Mouse (Mus musculus): ENCODE measurements around the gene Patj.
A peak's percentile ranks its signal among the peaks of the same experiment; 100 is the strongest.
"Not testable (repeated sequence)": the region's sequence is repeated elsewhere in the genome, so short reads cannot be mapped to it uniquely, and the experiment has no call there.

The Patj gene

DNA sequence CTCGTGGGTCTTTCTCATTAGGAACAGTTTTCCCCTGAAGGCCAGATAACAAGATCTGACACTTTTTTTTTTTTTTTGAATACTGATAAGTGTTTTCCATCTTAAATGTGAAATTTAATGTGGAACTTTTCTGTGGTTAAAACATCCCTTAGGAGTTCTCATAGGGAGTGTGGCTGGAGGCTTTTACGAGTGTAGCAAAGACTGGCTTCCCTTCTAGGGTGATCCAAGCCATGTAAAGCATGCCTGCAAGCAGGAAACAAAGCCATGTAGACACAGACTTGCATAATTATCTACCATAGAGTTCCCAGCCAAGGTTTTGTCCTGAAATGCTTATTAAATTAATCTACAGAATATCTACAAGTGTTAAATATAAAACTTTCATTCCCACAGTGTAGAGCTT lies 263.4 kb downstream of the Patj start:
- DNase-seq (ENCODE audit: low spot score): no peak

DNA sequence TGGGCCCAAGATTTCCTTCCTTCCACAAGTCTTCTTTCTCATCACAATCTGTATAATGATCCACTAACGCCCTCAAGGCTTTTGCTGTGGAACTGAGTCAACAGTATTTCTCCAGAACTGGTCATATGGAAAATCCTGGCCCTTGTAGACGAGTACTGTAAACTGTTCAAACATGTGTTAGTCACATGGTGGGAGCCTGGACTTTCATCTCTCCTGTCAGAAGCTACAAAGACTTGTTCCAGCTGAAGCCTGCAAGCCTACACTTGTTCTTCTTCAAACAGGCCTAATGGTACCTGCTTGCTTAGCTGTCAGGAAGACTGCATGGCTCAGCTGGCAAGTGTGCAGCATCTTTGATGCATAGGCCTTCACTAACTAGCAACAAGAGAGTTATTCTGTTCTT lies 264.9 kb downstream of the Patj start:
- DNase-seq (ENCODE audit: low spot score): no peak

DNA sequence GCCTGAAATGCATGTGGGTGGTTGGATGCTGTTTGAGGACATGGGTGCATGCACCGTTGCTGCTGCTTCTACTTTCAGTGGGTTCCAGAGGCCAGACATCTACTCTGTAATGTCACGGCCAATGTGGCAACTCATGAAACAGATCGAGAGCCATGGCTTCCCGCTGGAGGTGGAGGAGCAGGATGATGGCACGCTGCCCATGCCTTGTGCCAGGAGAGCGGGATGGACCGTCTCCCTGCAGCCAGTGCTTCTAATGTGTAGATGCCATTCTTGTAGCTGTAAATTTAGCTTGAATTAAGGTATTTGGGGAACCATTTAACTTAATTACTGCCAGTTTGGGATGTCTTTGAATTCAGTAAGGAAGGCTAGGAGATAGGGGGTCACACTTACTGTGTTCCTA lies 270.3 kb downstream of the Patj start:
- DNase-seq (ENCODE audit: low spot score): no peak

DNA sequence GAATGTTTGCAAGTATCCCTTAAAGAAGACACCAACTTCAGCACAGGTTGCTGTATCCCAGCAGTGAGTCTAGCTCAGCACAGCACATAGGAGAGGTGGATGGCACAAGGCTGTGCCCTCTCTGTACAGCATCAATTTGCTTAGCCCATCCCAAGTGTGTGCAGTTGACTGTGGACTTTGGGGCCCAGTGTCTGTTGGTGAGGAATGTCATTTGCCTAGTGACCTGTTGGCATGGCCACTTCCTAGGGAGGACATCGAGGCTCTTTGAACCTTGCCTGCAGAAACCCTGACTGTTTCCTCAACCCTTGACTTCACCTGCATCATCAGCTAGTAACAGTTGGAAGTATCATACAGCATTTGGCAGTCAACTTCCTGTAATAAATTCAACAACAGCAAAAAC lies 270.9 kb downstream of the Patj start:
- no peak for DNase-seq (ENCODE audit: low spot score)

DNA sequence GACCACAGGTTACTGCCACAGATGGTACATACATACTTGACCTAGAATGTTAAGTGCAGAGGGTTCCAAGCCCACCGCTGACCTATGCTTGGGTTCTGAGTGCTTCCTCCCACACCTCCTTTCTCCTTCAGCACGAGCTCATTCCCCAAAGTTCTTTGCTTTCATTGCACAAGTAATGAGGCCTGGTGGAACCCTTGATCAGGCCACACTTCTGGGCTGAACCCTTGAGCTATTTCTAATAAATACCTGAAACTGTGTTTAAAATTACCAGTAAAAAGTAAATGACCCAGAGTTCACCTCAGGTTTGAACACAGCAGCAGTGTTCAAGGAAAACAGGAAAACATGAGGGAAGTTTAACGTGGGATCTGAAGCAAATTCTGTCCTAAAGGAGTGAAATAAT lies 271.4 kb downstream of the Patj start:
- DNase-seq (ENCODE audit: low spot score): no peak

DNA sequence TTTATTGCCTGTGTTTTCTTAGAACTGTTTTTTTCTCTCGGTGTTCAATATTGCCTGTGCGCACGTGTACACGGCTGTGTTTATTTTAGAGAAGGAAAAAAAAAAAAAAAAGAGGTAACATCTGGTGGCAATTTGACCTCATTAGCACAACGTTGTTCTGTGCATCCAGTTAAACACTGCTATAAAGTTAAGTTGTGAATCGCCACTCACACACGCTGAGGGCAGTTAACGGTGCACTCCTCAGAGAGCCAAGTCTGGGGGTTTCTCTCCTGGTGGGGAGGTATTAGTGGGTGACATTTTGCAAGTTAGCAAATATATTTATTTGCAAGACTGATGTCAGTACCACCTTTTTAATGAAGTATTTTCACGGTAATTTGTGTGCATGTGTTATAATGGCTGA lies 281.9 kb downstream of the Patj start:
- DNase-seq (ENCODE audit: low spot score): no peak

DNA sequence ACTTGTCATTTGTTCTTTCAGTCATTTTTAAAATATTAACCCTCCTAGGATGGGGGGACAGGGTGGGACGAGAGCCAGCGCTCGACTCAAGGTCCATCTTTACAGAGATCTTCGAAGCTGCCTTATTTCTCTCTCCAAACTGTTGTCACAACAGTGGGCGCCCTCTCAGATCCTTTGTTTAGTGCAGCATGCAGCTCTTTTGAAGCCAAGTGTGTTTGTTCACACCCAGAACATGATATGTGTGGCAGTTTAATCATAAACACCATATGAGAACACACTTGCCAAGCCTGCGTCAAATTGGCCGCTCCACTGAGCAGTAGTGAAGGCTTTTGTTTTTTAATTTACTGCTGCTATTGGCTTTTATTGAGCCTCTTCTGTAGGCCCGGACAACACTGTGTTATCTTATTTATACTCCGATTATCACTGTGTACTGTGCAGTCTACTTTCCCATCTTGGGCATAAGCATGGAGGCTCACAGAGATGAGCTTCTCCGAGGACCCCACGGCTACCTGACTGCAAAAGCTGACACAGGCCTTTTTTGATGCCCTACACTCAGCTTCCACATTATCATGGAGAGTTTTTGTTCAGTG lies 291.2 kb downstream of the Patj start:
- DNase-seq (ENCODE audit: low spot score): no peak

DNA sequence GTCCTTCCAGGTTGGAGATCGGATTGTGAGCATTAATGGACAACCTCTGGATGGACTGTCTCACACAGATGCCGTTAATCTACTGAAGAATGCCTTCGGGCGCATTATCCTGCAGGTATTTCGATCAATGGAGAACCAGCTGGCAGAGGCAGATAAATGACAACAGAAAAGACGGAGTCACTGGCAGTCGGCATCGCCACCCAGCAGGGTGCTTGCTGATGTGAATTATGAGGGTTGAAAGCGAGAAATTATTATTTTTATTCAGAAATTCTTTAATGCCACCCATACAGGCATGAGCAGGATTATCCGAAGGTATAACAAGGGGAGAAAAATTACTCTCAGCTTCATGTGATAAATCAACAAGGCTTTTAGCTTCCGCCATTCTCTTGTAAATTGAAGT lies 292.5 kb downstream of the Patj start:
- DNase-seq (ENCODE audit: low spot score): no peak

DNA sequence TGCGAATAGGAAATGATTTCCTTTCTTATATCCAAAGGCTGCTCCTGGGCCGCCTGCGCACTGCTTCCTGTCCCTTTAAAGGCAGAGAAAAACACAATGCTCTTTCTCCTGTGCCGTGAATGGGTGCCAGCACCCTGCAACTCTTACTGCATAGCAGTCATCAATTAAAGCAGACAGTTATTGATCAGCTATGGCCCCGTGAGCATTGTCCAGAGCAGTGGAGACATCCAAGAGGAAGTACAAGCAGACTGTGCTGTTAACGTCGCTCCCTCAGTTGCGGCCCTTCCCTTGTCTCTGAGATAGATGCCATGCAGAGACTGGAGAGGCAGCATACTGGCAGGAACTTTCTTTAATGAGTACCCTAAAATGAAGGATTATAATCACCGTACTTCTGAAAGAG lies 292.9 kb downstream of the Patj start:
- DNase-seq (ENCODE audit: low spot score): no peak

DNA sequence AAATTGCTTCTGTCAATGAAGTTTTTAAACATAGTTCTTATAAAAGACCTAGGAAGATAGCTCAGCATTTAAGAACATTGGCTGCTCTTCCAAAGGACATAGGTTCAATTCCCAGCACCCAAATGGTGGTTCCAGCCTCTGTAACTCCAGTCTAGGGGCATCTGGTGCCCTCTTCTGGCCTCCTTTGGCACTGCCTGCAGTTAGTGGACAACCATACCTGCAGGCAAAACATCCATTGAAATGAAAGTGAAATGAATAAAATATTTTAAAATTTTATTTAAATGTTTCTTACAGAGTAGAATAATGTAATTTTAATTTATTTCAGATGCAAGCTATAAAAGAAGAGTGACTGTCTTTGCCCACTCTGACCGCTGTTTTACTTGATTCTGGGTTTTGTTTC lies 294.4 kb downstream of the Patj start:
- no peak for DNase-seq (ENCODE audit: low spot score)

DNA sequence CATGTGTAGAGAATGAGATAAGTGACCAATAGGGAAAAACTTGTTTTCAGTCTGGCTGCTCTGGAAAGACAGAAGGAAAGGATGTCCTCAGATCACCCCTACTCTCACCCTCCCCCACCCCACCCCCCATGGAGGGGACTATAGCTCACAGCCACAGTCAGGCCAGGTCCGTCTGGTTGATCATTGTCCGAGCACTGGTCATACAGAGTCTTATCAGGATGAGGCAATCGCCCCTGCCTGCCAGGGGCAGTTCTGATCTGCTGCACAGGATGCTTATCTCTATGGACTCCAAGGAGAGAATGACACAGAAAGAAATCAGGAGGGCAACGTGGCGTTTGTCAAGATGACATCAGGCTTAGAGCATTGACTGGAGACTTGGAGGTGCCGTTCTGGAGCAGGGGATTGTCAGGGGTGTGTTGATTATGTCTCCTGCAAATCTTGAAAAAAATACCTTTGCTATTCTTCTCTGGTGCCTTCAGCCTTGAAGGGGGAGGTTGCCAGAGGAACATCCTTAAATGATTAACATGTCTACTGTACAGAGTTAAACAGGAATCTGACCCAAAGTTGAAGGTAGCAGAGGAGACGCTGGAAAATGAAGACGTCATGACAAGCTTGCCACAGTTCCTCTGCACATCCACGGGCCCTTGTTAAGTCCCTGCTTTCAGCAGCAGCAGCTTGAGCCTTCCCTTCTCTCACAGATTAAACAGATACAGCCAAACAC lies 298.0 kb downstream of the Patj start:
- DNase-seq (ENCODE audit: low spot score): no peak

DNA sequence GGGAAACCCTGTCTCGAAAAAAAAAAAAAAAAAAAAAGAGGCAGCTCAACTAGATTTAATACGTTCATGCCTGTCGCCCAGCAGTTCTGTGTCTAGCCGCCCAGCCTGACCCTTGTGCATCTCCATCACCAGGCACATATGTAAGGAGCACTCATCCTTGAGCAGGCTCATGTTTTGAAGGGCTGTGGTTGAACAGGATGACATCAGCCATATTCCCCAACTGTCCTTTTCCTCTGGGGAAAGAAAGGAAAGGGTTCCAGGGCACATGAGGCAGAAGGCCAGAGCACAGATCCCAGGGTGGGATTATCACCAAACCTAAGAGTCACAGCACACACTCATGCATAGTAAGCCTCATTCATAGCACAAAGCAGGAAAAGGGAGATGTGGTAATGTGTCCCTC lies 302.3 kb downstream of the Patj start:
- no peak for DNase-seq (ENCODE audit: low spot score)

DNA sequence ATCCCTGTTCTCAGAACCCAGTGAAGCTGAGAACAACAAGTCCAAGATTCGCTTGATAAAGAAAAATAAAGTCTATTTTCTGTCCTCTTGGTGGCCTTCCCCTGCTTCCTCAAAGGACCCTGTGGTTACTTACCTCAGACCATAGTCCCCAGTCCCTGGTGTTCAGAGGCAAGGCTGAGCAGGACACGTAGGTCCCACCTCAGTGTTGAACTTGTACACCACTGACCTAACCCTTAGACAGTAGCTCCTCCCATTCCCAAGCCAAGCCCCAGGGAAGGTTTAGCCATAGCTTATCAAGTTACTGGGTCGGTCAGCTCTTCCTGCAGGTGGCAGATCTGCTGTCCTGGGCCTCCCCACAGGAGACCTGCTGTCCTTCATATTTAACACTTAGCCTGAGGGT lies 303.3 kb downstream of the Patj start:
- no peak for DNase-seq (ENCODE audit: low spot score)

DNA sequence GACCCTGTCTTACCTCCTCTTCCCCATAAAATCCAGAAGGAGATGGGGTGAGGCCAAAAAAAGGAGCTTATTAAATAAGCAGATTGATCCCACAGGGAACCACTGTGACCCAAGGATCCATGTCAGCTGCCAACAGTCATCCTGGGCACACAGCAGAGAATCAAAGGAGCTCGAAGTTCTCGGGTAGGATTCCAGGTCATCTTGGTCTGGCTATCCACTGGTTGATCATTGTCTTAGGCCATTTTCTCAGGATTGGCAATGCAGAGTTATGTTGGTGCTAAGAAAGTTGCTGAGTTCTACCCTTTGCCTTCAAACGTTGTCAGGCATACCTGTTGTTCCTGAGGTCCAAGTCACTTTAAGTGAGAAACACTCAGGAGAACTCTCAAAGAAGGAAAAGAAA lies 304.6 kb downstream of the Patj start:
- no peak for DNase-seq (ENCODE audit: low spot score)

DNA sequence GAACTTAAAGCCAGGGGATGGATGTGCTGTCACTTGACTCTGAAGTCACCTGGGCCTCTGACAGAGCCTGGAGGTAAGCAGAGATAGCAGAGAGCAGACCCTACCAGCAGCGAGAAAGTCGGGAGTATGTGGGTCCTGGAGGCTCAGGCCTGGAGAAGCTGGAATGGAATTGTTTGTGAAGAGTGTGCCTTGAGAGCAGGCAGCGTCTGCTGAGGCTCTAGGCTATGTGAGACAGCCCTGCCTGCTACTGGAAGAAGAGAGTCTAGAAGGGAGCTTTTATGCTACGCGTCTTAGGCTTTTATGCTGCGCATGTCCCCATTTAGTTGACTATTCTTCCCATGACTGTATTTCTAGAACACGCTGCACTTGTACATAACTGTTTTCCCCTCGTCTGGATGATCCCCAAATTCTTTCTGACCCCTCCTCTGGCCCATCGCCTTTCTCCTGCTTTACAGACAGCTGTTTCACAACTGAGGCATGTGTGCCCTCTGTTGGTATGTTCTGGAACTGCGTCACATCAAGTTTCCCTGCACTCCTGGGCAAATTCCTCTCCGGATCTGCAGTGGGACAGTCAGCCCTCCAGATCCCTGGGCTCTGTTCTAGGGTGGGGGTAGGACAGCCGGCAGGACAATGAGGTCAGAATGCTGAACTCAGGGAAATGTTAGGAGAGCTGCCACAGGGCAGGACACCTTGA lies 306.8 kb downstream of the Patj start:
- DNase-seq (ENCODE audit: low spot score): peak; percentile 57

DNA sequence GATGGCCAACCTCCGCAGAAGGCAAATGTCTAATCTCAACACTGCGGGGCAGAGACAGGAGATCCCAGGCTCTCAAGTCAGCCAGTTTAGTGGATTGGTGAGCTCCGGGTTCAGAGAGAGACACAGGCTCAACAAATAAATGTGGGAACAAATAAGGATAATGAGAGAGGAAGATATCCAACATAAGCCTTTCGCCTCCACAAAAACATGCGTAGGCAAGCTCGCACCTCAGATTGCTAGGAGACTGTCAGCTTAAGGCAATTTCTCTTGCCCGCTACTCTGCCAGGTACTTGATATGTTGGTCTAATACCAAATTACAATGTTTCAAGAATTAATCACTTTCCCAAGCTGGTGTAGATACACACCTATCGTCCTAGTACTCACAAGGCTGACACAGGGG lies 315.3 kb downstream of the Patj start:
- DNase-seq (ENCODE audit: low spot score): no peak

DNA sequence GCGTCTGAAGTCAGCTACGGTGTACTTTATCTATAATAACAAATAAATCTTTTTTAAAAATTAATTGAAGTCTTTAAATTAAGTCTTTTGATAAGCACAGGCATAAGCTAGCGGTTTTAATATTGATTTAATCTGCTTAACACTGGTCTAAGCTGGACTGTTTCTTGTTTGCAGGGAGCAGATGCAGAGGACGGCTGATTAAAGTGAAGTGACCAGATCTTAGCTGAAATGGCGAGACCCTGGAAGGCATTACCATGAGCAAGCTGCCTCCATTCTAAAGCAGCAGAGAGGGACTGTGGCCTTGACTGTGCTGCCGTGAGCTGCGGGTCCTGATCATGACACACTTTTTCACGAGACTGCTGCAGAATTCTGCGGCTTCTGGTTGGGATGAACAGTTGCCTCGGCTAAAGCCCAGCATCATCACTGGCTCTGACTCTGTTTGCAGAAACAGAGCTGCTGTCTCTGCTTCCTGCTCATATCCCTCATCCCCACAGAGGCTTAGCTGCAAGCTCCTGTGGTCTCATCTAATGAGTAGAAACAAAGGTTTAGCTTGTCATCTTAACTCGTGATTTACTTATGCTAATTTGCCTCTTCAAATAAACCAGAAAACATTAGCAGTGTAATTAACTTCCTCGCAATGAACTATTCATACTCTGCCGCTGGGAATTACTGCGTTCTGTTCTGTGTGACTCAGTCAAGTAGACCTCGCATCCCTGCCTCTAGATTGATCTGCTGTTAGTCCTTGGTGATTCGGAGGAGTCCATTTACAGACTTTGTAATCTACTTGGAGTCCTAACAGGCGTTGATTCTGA lies 322.4 kb downstream of the Patj start:
- no peak for DNase-seq (ENCODE audit: low spot score)

DNA sequence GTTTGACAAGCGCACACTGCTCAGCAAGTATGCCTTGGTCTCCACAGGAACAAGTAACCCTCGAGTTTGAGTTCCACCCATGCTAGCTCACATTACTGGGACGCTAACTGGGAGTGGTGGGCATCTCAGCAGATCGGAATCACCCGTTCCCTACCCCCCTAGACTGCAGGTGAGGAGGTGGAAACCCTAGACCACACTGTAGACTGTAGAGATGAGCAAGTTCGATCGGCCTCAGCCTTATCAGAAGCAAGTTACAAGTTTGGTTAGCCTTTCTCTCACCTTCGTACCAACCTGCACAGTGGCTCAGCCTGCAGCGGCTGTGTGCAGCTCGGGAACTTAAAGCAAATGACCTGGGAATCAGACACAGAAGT lies 322.9 kb downstream of the Patj start:
- no peak for DNase-seq (ENCODE audit: low spot score)

DNA sequence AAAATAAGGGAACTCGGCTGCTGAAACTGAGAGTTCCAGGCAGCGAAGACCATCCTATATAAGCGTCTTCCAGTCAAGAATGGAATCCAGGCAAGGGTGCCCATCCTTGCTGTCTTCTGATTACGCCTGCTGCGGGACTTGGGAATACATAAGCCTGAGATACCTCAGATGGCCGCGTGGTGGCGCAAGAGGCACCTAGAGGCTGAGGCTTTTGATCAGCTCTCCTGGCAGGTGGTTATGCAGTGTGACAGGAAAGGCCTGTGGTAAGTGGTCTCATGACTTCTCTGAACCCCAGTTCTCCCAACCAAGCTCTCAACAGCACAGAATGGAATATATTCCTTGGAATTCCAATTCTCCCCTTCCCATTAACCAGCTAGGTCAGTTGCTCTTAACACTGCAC lies 326.9 kb downstream of the Patj start:
- DNase-seq (ENCODE audit: low spot score): no peak

DNA sequence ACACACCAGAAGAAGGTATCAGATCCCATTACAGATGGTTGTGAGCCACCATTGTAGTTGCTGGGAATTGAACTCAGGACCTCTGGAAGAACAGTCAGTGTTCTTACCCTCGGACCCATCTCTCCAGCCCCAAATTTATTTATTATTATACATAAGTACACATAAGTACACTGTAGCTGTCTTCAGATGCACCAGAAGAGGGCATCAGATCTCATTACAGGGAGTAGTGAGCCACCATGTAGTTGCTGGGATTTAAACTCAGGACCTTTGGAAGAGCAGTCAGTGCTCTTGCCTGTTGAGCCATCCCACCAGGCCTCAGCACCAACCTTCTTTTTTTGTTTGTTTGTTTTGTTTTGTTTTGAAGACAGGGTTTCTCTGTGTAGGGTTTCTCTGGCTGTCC lies 329.1 kb downstream of the Patj start:
- DNase-seq (ENCODE audit: low spot score): not testable (repeated sequence)

DNA sequence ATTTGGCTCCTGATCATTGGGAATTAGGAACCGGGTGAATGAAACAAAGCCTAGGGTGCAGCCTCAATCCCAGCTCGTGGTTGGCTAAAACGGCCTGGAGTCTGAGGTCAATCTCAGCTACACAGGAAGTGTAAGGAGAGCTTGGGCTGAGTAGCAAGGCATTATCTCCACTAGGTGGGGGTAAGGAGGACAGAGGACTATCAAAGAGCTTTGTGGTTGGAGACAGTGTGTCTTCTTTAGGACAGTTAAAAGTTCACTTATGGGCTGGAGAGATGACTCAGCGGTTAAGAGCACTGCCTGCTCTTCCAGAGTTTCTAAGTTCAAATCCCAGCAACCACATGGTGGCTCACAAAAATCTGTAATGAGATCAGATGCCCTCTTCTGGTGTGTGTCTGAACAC lies 329.9 kb downstream of the Patj start:
- DNase-seq (ENCODE audit: low spot score): no peak

DNA sequence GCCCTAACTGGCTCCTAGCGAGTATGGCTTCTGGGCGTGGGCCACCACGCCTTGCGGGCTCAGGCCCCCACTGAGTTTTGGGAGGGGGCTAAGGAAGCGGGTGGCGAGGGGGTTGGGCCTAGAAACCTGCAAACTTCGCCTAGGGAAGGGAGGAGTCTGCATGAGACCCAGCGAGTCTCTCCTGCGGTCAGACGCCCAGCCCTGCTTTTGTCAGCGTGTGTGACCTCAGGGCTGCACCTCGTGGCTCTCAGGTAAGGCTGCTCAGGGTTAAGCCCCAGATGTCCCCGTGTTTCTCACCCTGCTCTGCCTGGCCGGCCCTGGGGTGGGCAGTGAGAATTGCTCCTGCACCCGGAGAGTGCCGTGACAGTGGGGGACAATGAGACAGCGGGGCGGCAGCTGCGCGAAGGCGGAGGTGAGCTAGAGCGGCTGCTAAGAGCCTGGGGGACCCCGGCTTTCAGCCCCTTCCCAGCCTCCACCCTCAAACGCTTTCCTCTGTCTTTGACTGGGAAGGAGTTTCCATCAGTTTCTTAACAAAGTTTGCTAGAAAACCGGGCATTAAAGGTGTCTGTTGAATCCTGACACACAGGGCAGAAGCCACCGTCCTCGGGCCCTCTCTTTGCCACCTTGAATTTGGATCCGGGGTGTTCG lies 331.1 kb downstream of the Patj start, which contains the start of gene L1td1:
Gene L1td1 (plus strand): TSS at position 145 of the 648 bp plus-strand sequence.
- DNase-seq (ENCODE audit: low spot score): no peak

Measured in layer of hippocampus, adult 9-10 months (tissue).